Mouse (Mus musculus): Measurements from ENCODE around the gene Pwp2.

- TF ChIP-seq POLR2A (IDR thresholded peaks at IDR 0.05; ENCODE audit: borderline replicate concordance, extremely low read depth, low read depth, low read length) = no peak
- TF ChIP-seq CTCF (IDR thresholded peaks at IDR 0.05; ENCODE audit: insufficient read depth, low read length) = no peak
Measured at GRCm38 (mm10) chr10:78222908-78223307, 38.0 kb upstream of the Pwp2 start.
